Mouse (Mus musculus): ENCODE data around the gene Atrip.

DNA sequence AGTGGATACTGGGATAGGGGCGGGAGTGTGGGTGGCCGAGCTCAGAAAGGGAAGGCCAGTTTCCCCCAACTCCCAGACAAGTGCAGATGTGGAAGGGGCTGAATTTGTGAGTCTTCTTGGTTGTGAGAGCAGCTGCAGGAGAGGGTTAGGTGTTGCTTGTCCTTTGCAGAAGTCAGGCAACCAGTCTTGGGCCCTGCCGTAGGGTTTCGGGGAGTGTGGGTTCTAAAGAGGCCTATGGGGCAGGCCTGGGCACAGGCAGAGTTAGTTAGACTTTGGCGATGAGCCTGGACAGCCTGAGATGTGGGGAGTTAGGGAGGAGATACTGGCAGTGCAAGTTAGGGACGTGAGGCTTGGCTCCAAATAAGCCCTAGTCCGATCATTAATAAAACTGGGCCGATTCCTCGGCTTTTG, 22.3 kb upstream of the Atrip start:
- TF ChIP-seq CTCF (IDR thresholded peaks at IDR 0.05; ENCODE audit: insufficient read depth, low read length) (no peak), POLR2A (IDR thresholded peaks at IDR 0.05; ENCODE audit: borderline replicate concordance, extremely low read depth, low read depth, low read length) (no peak)
